Mouse (Mus musculus): ENCODE data around the gene Mrpl14.

The Mrpl14 gene

GRCm38 (mm10) chr17:45686093-45686619 lies at the start of gene Mrpl14:
TSS of gene Mrpl14 (plus strand) at chr17:45686322.
- DNase-seq (ENCODE audit: low spot score): peak; percentile 93

- DNase-seq (ENCODE audit: low spot score): no peak
These were observed 47.4 kb upstream of the Mrpl14 start for GRCm38 (mm10) chr17:45638596-45639295.

DNA sequence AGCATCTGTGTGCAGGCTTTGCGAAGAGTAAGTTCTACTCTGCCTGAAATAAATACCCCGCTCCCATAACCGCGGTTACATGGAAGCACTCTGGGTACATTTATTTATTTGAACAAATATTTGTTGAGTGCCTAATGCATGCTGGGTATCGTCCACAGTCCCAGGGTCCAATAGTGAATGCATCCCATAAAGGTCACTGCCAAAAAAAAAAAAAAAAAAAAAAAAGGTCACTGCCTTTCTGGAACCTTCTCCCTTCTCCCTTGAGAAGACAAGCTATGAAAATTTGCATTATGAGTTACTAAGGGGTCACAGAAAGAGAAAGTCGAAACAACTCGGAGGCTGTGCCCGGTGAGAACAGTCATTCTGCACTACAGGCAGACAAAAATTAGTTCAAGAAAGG lies 44.1 kb upstream of the Mrpl14 start:
- no peak for DNase-seq (ENCODE audit: low spot score)

- DNase-seq (ENCODE audit: low spot score): peak; percentile 71
These were observed 43.4 kb upstream of the Mrpl14 start for GRCm38 (mm10) chr17:45642701-45643100.

DNA sequence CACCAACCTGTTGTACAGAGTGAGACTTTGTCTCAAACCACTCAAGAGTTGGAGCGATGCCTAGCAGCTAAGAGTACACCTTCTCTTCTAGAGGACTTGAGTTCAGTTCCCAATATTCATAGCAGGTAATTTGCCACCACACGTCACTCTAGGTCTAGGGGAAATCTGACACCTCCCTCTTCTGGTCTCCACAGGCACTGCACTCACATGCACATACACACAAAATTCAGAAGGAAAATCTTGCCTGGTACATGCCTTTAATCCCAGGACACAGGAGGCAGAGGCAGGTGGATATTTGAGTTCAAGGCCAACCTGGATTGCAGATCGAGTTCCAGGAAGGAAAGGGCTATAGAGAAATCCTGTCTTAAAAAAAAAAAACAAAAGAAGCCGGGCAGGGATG lies 41.9 kb upstream of the Mrpl14 start:
- DNase-seq (ENCODE audit: low spot score): no peak

GRCm38 (mm10) chr17:45653233-45653632 lies 32.9 kb upstream of the Mrpl14 start:
- no peak for DNase-seq (ENCODE audit: low spot score)

GRCm38 (mm10) chr17:45655820-45656219 lies 30.3 kb upstream of the Mrpl14 start:
- DNase-seq (ENCODE audit: low spot score): no peak

DNA sequence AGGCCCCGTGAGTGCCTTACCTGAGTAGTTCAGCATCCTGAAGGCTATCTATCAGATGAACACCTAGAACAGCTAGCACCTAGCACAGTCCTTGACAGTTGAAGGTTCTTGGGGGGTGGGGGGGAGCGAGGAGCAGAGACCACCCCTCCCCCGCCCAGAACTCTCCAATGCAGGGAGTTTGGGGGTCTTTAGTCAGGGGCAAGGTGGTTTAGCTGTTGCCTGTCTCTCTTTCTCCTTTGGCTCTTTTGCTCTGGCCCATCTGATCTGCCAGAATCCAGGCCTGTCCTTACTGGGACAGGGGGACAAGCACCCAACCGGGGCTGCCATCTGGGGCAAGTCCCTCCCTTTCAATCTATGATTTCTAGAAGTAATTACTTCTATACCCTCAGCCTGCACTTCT lies 26.9 kb upstream of the Mrpl14 start, which contains the start of gene Capn11:
Gene Capn11 (minus strand): TSS at position 101 of the 400 bp plus-strand sequence.
- no peak for DNase-seq (ENCODE audit: low spot score)

- DNase-seq (ENCODE audit: low spot score): peak; percentile 75
These were observed 22.8 kb upstream of the Mrpl14 start for GRCm38 (mm10) chr17:45663106-45663919.

DNA sequence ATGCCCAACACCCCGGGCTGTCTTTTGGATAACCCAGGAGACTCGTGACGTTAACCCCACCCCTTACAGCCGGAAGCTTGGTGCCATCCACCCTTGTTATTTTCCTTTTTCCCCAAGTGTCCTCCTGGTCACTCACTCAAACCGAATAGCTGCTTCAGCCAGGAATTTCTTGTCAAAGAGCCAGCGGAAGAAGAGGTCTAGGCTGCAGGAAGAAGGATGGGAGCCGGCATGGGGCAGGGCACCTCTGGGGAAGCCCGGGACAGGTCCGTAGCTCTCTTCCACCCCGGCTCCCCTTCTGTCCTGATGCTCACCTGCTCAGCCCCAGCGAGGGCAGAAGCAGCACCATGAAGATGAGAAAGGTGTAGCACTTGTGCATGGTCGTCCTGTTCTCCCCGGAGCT lies 21.5 kb upstream of the Mrpl14 start:
- DNase-seq (ENCODE audit: low spot score): no peak

DNA sequence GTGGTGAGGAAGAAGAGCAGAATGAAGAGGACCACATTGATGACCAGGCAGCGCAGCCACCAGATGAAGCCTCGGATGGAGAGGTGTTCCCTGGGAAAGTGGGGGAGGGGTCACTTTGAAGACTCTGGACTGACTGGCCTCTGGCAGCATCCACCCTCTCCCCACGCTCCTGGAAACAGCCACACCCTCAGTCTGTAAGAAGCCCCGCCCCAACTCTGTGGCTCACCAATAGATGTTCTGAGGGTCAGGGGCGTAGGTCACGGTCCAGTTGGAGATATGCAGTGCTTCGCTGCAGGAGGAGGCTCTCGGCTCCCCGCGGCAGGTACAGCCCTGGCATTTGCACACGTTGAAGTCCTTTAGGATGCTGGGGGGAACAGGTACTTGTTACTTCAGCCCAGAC lies 20.0 kb upstream of the Mrpl14 start:
- no peak for DNase-seq (ENCODE audit: low spot score)

DNA sequence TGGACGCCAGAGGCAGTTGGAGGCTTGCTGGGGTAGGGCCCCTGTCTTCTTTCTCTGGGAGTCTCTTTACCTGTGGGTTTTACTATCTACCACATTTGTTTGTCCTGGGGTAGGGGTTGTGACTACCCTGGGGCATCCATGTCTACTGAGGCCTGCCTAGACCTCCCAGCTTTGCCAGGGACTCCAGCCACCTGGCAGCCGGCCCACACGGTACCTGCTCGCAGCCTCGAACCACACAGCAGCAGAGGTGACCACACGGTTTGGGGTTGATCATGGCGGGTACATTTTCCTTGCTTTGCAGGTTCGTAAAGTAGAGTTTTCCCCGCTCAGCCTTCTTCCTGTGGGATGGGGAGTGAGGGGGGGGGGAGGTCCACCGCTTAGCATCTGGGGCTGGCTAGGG lies 18.6 kb upstream of the Mrpl14 start:
- no peak for DNase-seq (ENCODE audit: low spot score)

GRCm38 (mm10) chr17:45667986-45668385 lies 18.1 kb upstream of the Mrpl14 start:
- no peak for DNase-seq (ENCODE audit: low spot score)

DNA sequence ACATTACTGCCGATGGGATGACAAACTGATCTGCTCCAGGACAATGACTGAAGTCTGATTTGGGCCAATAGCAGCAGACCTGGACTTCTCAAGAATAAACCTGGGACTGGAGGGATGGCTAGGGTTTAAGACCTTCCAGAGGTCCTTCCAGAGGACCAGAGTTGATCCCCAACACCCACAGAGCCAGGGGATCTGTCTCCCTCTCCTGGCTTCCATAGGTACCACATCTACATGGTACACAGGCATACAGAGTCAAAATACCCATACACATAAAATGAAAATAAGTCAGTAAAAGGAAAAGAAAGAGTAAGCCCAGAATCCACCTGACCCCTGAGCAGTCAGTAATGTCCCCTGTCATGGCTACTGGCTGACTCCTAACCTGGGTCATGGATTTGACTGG lies 14.3 kb upstream of the Mrpl14 start:
- DNase-seq (ENCODE audit: low spot score): no peak

DNA sequence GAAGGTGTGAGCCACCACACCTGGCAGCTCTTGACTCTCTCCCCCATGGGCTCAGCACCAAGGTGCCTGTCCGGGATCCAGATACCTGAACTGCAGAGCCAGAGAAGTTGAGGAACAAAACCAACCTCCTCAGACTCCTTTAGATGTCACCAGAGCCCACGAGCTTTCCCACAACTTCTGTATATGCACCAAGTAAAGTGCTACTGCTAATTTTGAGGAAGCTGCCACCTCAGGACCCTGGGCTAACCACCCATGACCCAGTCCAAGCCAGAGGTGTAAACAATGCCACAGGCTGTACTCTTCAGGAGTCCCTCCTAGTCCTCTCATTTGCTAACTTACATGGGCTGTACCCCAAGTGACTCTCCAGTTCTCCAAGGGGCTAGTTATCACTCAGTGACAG lies 13.5 kb upstream of the Mrpl14 start:
- no peak for DNase-seq (ENCODE audit: low spot score)

DNA sequence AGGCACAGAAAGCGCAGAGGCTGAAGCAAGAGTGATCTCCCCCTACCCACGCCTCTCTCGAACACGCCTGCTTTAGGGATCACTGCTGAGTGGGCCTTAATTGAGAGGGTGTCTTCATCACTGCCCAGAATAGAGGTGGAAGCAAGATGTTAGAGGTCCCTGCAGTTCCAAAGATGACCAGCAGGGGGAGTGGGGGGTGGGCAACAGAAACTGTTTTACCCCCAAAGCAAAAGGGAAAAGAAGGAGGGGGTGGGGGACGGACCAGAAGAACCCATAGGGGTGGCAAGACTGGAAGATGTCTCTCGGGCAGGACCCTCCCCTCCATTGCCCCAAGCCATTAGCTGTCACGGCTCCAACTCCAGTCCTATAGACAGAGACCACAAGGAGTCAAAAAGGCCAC lies 8.0 kb upstream of the Mrpl14 start:
- DNase-seq (ENCODE audit: low spot score): peak; percentile 70

GRCm38 (mm10) chr17:45680391-45680980 lies 5.6 kb upstream of the Mrpl14 start:
- DNase-seq (ENCODE audit: low spot score): no peak

- DNase-seq (ENCODE audit: low spot score): no peak
These were observed 4.5 kb upstream of the Mrpl14 start for GRCm38 (mm10) chr17:45681588-45681987.

DNA sequence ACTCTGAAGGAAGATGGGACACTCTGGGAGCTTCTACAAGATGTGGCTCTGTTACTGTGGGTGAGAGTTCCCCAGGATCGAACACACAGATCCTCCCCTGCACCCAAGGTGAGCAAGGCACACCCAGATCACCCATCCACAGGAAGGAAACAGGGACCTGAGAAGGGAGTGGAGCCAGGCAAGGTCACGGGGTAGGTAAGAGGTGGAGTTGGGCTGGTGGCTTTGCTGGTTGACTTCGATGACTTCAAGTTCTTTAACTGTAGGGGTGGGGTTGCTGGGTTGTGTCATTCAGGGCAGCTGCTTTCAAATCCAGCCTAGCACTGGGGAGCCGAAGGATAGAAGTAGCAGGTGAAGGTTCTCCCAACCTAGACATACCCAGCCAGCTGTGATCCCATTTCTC lies 3.3 kb upstream of the Mrpl14 start:
- no peak for DNase-seq (ENCODE audit: low spot score)

GRCm38 (mm10) chr17:45684667-45685131 lies 1.4 kb upstream of the Mrpl14 start:
- DNase-seq (ENCODE audit: low spot score): peak; percentile 67

GRCm38 (mm10) chr17:45685171-45686092 lies 690 bp upstream of the Mrpl14 start:
- DNase-seq (ENCODE audit: low spot score): peak; percentile 45

DNA sequence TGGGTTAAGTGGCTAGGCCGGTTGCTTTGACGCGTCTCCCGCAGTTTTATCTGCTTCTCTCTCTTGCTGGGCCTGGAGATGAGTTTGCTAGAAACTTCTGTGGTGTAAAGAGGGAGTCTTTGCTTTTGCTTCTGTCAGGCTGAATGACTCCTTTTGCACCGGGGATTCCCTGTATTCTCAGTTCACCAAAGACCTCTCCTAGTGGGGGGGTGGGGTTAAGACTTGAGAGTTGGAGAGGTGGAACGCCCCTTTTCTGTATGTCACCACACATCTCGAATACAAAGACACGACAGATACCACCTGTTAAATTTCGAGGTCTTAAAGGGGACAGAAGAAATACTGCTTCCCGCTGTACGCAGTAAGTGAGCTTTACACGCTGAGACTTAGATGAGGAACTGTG lies 594 bp downstream of the Mrpl14 start, which contains the start of gene Tmem63b:
Gene Tmem63b (minus strand): TSS at position 190 of the 400 bp plus-strand sequence.
- DNase-seq (ENCODE audit: low spot score): no peak
